Mouse (Mus musculus): Measurements from ENCODE around the gene Dlg2.

Gene Dlg2

DNA sequence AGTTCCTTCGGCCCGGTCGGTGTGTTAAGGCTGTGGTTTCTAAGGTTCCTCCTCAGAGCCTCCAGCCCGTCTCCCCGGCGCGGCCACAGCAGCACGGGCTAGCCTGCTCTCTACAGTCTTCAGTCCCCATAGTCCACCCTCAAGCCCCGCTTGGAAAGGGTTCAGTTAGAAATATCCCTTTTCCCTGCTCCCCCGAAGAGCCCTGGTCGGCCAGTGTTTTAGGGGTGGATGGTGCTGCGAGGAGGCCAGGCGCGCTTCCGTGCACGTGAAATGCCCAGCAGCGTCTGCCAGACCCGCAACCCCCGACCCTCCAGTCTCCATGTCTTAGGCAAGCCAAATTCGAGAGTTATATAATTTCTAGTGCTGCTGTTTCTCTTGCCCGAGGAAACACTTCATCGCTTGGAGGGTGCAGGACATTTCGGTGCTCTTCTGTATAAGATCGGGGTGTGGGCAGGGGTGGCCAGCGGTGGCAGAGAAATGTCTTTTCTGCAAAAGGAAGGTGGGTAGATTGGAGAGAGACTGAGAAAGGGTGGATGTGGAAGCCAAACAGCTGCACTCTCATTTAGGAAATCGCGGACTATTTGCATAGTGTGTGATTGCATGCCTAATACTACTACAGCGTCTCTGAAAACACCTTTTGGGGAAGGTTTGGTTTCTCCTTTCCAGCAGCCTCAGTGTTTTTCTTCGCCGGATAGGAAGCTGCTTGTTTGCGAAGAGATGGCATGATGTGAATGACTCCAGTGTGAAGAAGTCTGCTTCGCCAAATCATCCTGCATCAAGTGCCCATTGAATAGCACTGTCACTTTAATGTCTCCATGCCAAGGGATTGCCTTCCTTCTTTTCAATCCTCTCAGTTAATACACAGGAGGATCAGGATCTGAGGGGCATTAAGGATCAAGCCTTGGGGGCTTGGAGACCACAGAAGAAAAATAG lies at the start of gene Dlg2:
Gene Dlg2, plus strand, starts transcription at position 360 of the 933 bp plus-strand sequence.
- ChIA-PET CTCF (interaction anchor here in 2 of 4 experiments (0.7 to 1.0 kb wide), 2 partner anchors 16 to 1578 kb away, joined by 3 to 4 read pairs; no protein-coding TSS in a partner anchor), POLR2A (interaction anchor here in 3 of 4 experiments (0.7 to 3.2 kb wide), 26 partner anchors 8 to 750 kb away, joined by 3 to 19 read pairs (median 5); partner anchors contain the start of genes Tmem126a (in 2 of the 3), Ccdc89 (in 1 of the 3), Crebzf (in 1 of the 3) and Hikeshi (in 1 of the 3))

DNA sequence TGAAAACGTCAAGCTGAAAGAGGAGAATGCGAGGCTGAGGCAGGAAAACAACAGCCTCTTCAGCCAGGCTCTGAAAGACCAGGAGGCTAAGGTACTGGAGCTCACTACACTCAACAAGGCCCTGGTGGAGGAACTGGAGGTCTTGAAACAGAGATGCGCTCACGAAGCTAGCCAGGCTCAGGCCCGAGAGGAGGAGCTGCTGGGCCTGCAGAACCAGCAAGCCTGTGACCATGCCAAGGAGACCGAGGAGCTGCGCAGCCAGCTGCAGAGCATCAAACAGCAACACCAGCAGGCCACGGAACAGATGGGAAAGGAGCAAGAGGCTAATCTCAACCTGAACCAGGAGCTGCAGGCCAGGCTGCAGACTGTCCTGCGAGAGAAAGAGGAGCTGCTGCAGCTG lies 49.5 kb upstream of the Dlg2 start:
- ChIA-PET CTCF (interaction anchor here in 2 of 4 experiments (0.7 to 1.9 kb wide), 3 partner anchors 17 to 1005 kb away, joined by 3 to 9 read pairs (median 4); no protein-coding TSS in a partner anchor), POLR2A (interaction anchor here (0.6 to 3.2 kb wide), 12 partner anchors 11 to 486 kb away, joined by 3 to 24 read pairs (median 4); partner anchors contain the start of genes Crebzf (in 1 of the 4), Eed (in 1 of the 4), Hikeshi (in 1 of the 4) and Tmem126a (in 1 of the 4))

- ChIA-PET CTCF (no interaction called here), POLR2A (no interaction called here)
Observed at GRCm38 (mm10) chr7:90432221-90432620, 44.3 kb upstream of the Dlg2 start.

- ChIA-PET CTCF (interaction anchor here in 1 of 4 experiments (0.5 kb wide), 1 partner anchor 1104 kb away, joined by 3 read pairs; no protein-coding TSS in a partner anchor), POLR2A (interaction anchor here in 2 of 4 experiments (0.7 to 1.4 kb wide), 4 partner anchors 11 to 17 kb away, joined by 3 to 4 read pairs (median 3); partner anchors contain the start of gene Tmem126a (in 2 of the 2))
Observed at GRCm38 (mm10) chr7:90440044-90440443, 36.4 kb upstream of the Dlg2 start.

- CTCF ChIA-PET = no interaction called here
- POLR2A ChIA-PET = interaction anchor here (0.6 to 3.5 kb wide), 11 partner anchors 9 to 419 kb away, joined by 3 to 33 read pairs (median 4); partner anchors contain the start of genes Ccdc89 (in 3 of the 4), Dlg2 (in 1 of the 4) and Tmem126b (in 1 of the 4)
Observed at GRCm38 (mm10) chr7:90442070-90442469, 34.4 kb upstream of the Dlg2 start.

DNA sequence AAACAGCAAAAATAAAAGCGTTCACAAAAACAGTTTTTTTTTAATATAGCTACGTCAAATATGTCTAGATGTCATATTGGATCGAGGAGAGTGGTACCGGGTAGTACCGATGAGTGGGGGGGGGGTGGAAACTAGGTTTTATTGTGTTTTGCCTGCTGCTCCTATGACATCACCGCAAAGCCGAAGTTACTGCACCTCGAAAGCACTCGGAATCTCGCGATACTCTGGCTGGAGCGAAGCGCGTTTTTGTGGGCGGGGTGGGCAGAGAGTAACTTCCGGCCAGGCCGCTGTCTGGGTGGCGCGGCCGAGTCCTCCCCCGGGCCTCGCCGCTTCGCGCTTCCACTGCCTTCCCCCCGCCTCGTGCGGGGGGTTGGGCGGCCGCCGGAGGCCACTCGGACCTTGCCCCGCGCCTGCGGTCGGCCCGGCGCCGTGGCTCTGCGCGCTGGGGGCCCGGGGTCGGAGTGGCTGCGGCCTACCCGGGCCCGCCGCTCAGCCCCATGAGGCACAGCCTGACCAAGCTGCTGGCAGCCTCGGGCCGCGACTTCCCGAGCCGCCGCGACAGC lies 33.9 kb upstream of the Dlg2 start, which contains the start of gene Crebzf:
Gene Crebzf, plus strand, starts transcription at position 212 of the 563 bp plus-strand sequence.
- ChIA-PET CTCF (no interaction called here), POLR2A (interaction anchor here (0.6 to 3.5 kb wide), 16 partner anchors 8 to 419 kb away, joined by 3 to 33 read pairs (median 6); partner anchors contain the start of genes Ccdc89 (in 3 of the 4), Tmem126a (in 2 of the 4), Dlg2 (in 1 of the 4) and Tmem126b (in 1 of the 4))

DNA sequence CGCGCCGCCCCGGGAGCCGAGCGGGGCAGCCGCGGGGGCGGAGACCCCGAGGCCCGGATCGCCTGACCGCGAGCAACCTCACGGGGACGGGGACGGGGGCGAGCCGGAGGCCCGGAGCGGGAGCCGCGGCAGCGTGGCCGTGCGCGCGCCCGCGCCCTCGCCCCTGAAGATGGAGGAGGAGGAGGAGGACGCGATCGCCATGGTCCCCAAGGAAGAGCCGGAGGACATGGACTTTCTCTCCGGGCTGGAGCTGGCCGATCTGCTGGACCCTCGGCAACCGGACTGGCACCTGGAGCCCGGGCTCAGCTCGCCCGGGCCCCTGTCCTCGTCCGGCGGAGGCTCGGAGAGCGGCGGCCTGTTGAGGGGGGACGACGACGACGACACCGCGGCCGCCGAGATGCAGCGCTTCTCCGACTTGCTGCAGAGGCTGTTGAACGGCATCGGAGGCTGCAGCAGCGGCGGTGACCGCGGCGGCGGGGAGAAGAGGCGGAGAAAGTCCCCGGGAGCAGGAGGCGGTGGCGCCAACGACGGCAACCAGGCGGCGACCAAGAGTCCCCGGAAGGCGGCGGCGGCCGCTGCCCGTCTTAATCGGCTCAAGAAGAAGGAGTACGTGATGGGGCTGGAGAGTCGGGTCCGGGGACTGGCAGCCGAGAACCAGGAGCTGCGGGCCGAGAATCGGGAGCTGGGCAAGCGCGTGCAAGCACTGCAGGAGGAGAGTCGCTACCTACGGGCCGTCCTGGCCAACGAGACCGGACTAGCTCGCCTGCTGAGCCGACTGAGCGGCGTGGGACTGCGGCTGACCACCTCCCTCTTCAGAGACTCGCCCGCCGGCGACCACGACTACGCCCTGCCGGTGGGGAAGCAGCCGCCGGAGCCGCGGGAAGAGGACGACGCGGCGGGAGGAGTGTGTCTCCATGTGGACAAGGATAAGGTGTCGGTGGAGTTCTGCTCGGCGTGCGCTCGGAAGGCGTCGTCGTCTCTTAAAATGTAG lies 33.1 kb upstream of the Dlg2 start:
- ChIA-PET POLR2A (interaction anchor here in 3 of 4 experiments (0.6 to 3.5 kb wide), 19 partner anchors 7 to 551 kb away, joined by 3 to 33 read pairs (median 5); partner anchors contain the start of genes Tmem126a (in 3 of the 3), Tmem126b (in 2 of the 3), Ccdc89 (in 1 of the 3) and Dlg2 (in 1 of the 3)), CTCF (interaction anchor here in 1 of 4 experiments (1.4 kb wide), 1 partner anchor 13 kb away, joined by 3 read pairs; the partner anchor contains the start of gene Tmem126a)

DNA sequence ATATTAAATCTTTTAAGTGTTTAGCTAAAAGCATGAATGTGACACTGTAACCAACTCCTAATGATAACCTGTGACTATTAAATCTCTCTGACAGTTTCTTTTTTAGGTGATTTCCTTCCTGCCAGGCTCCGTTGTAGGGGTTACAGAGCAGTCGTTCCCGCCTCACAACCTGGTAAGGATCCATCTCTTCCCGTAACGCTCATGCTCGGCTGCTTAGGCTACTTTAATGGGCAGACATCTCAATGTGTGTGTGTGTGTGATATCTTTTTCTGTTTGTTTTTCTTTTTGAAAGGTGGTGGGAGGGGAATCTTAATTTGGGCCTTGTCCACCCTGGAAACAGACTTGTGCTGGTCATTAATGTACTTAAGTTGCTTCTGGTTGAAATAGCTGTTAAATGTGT lies 32.3 kb upstream of the Dlg2 start:
- POLR2A ChIA-PET = interaction anchor here in 3 of 4 experiments (0.6 to 3.5 kb wide), 16 partner anchors 9 to 552 kb away, joined by 3 to 33 read pairs (median 4); partner anchors contain the start of genes Tmem126a (in 3 of the 3), Tmem126b (in 2 of the 3), Ccdc89 (in 1 of the 3) and Dlg2 (in 1 of the 3)
- CTCF ChIA-PET = interaction anchor here in 1 of 4 experiments (1.4 kb wide), 1 partner anchor 13 kb away, joined by 3 read pairs; the partner anchor contains the start of gene Tmem126a

- ChIA-PET POLR2A (interaction anchor here in 3 of 4 experiments (0.6 to 3.2 kb wide), 26 partner anchors 8 to 520 kb away, joined by 3 to 19 read pairs (median 4); partner anchors contain the start of genes Hikeshi (in 2 of the 3), Tmem126b (in 2 of the 3), Ccdc89 (in 1 of the 3) and Crebzf (in 1 of the 3)), CTCF (interaction anchor here in 1 of 4 experiments (0.6 kb wide), 1 partner anchor 12 kb away, joined by 3 read pairs; no protein-coding TSS in a partner anchor)
Observed at GRCm38 (mm10) chr7:90456149-90456844, 20.2 kb upstream of the Dlg2 start.

DNA sequence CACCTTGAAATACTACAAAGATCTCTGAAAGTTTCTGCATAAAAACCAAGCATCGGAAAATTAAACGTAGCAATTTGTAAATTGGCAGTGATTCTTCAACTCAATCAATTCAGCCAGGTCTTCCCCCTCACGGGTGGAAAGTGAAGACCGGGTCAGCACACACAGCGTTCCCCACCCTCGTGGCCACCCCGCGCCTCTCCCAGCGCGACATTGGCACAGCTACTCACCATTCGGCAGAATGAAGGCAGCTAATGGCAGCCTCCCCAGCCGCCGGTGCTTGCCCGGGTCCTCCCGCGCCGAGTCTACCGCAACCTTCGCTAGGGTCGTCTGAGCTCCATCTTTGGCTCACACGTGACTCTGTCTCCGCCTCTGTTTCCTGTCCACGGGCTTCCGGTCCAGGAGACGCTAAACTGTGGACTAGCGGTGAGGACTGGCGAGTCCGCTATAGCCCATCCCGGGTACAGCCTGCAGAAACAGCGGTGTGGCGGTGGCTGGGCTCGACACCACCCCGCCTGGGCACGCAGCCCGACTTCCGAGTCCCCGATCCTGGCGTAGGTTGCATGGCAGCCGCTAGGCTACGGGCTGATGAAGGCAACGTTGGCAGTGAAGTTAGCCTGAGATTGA lies 19.5 kb upstream of the Dlg2 start, which contains the start of gene Tmem126a:
Gene Tmem126a, minus strand, starts transcription at position 385 of the 624 bp plus-strand sequence.
- ChIA-PET CTCF (interaction anchor here in 1 of 4 experiments (0.6 kb wide), 1 partner anchor 13 kb away, joined by 3 read pairs; no protein-coding TSS in a partner anchor), POLR2A (interaction anchor here in 3 of 4 experiments (0.6 to 3.2 kb wide), 27 partner anchors 8 to 521 kb away, joined by 3 to 19 read pairs (median 3); partner anchors contain the start of genes Hikeshi (in 2 of the 3), Tmem126b (in 2 of the 3), Ccdc89 (in 1 of the 3) and Crebzf (in 1 of the 3))

GRCm38 (mm10) chr7:90457517-90457916 lies 19.0 kb upstream of the Dlg2 start:
- CTCF ChIA-PET = no interaction called here
- POLR2A ChIA-PET = interaction anchor here in 3 of 4 experiments (0.6 to 3.2 kb wide), 16 partner anchors 10 to 516 kb away, joined by 3 to 19 read pairs (median 4); partner anchors contain the start of genes Tmem126b (in 2 of the 3), Ccdc89 (in 1 of the 3), Crebzf (in 1 of the 3) and Eed (in 1 of the 3)

DNA sequence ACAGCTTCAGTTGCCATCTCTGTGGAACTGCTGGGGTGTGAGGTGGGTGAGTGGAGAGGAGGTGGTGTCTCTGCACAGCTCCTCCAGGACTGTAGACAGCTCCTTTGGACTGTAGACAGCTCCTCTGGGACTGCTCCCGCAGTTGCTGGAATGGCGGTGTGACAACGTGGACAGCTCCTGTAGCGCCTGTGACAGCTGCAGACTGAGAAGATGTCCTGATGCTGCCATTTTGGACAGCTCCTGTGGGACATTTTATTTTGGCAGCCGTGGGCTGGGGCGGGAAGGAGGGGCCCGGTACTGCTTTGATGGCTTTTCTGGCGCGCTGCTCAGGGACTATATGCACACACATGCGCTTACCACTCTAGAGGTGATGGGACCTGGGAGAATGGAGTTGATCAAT lies 16.1 kb upstream of the Dlg2 start:
- POLR2A ChIA-PET = interaction anchor here in 3 of 4 experiments (0.6 to 3.2 kb wide), 14 partner anchors 8 to 869 kb away, joined by 3 to 19 read pairs (median 6); partner anchors contain the start of genes Tmem126b (in 3 of the 3), Ccdc89 (in 1 of the 3), Crebzf (in 1 of the 3) and Dlg2 (in 1 of the 3)
- CTCF ChIA-PET = interaction anchor here (0.6 to 1.1 kb wide), 6 partner anchors 9 to 636 kb away, joined by 3 to 5 read pairs (median 4); partner anchors contain the start of gene Tmem126b (in 1 of the 4)

DNA sequence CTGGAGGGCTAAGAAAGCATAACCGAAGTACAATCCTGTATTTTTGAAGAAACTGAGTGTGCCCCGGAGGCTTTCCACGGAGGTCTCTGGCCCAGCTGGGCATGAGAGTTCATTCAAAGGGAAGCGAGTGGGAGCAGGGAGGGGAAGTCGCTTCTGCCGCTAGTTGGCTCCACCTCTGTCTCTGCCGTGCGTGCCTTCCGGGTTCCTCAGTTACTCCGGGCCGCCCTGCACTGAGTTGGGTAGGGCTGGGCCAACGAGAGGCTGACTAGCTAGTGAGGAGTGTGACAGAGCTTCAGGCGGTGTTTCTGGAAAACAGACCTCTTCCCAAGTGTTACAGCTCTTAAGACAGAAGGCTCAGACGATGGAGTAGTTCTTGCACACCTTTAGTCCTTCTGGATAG lies 15.5 kb upstream of the Dlg2 start:
- ChIA-PET CTCF (interaction anchor here in 2 of 4 experiments (1.0 to 1.1 kb wide), 2 partner anchors 9 to 15 kb away, joined by 3 to 4 read pairs; partner anchors contain the start of gene Tmem126b (in 1 of the 2)), POLR2A (interaction anchor here in 3 of 4 experiments (0.8 to 3.2 kb wide), 12 partner anchors 9 to 520 kb away, joined by 3 to 19 read pairs (median 6); partner anchors contain the start of genes Tmem126b (in 3 of the 3) and Hikeshi (in 1 of the 3))

DNA sequence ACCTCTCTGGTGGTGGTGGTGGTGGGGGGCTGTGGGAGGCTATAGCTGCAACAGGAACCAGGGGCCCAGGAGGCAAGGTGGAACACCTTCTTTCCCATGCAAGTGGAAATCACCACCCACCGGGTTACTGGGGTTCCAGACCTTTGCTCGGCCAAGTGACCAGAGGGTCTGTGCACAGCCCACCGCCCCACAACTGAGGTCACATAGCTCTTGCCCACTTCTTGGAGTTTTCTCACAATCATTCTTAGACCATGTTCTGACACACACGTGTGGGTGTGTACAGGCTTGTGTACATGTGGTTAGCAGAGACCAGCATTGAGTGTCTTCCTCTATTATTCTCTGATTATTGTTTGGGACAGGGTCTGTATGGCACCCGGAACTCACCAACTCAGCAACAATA lies 15.0 kb upstream of the Dlg2 start:
- CTCF ChIA-PET = no interaction called here
- POLR2A ChIA-PET = interaction anchor here in 2 of 4 experiments (0.7 to 3.2 kb wide), 8 partner anchors 11 to 65 kb away, joined by 3 to 19 read pairs (median 6); partner anchors contain the start of gene Tmem126b (in 2 of the 2)

- ChIA-PET POLR2A (interaction anchor here in 3 of 4 experiments (0.6 to 1.3 kb wide), 8 partner anchors 12 to 1153 kb away, joined by 3 to 5 read pairs (median 3); partner anchors contain the start of gene Tmem126a (in 2 of the 3)), CTCF (interaction anchor here in 1 of 4 experiments (0.8 kb wide), 1 partner anchor 14 kb away, joined by 3 read pairs; no protein-coding TSS in a partner anchor)
Observed at GRCm38 (mm10) chr7:90473511-90473910, 3.0 kb upstream of the Dlg2 start.

All from embryonic stem cell, embryonic (primary cell).